Mouse (Mus musculus): ENCODE results near the gene Cercam.

- TF ChIP-seq POLR2A (IDR thresholded peaks at IDR 0.05; ENCODE audit: borderline replicate concordance, insufficient read depth, low read length), result no peak
- no peak for TF ChIP-seq CTCF (IDR thresholded peaks at IDR 0.05; ENCODE audit: borderline replicate concordance, insufficient read depth, low read depth, low read length)
Observed at GRCm38 (mm10) chr2:29873801-29874200, 4.8 kb downstream of the Cercam start.

All from cerebellum, adult 2 months (tissue).